Mouse (Mus musculus) mouse embryonic stem cell (cell line): Measurements from ENCODE around the gene Ech1.

Source experiments
- in situ Hi-C, 2 experiments: fragments of 300-500 bp; cut with MboI; formaldehyde crosslinking; loops; 1 replicate in 1 of 2; 3 replicates in 1 of 2; pipeline ENCODE4 v1.14.3; 2019 to 2020; ENCODE audit warnings: low sequenced_read_pairs in 2 of 2, low pct_unique_long_range_greater_than_20kb in 1 of 2, mixed read lengths in 1 of 2; ENCODE audit not compliant: unreplicated experiment in 1 of 2

The Ech1 gene

DNA sequence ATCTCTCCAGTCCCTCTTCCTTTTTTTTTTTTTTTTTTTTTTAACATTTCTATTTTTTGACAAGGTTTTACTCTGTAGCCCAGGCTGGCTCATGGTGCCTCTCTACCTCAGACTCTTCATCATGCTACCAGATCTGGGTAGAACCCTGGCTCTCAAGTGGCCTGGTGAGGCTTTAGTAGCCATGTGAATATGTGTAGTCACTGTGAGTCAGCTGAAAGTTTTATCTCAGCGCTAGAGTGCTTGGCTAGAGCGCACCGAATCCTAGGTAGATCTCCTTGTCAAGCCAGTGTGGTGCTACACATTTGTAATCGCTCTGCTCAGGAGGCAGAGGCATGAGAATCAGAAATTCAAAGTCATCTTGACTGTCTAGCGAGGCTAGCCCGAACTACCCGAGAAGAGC is 52.1 kb downstream of the Ech1 start:
- in situ Hi-C loops: no loop called here

GRCm38 (mm10) chr7:28877856-28878255 is 52.8 kb downstream of the Ech1 start:
- in situ Hi-C loops: no loop called here

- in situ Hi-C loops: no loop called here
These were observed 54.6 kb downstream of the Ech1 start for GRCm38 (mm10) chr7:28879606-28880005.

DNA sequence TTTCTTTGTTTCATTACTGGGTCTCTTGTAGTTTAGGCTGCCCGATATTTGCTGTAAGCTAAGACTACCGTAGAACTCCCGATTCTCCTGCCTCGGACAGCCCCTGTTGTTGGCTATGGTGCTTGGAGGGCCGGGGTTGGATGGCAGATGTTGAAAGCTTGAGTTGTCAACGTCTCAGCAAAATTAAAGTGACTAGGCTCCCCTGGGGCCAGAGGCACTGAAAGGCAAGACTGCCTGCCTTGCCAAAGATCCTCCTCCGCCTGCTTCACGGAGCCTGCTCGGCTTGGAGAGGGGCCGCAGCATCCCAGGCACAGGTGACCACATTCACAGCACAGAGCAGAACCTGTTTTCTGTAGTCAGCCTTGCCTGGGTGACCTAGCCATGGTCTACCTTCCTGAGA is 55.5 kb downstream of the Ech1 start:
- in situ Hi-C loops: no loop called here

DNA sequence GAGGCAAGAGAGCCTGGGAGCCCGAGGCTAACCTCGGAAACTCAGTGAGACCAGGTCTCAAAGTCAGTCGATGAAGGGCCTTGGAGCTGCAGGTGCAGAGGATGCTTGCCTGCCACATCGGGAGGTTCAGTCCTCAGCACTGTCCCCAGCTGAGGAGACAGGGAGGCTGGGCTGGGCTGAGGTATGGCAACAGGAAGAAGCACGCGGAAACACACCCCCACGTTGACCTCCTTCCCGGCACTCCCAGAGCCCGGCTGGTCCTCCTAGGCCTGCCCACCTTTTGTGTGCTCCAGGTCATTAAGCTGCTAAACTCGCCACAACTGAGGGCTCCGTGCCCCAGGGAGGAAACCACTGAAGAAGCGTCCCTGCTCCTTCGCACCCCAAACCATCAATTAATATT is 56.2 kb downstream of the Ech1 start, which contains the start of gene Capn12:
TSS of gene Capn12 (plus strand) at position 224 of the 400 bp plus-strand sequence.
- in situ Hi-C loops: no loop called here
